Mouse (Mus musculus): ENCODE data around the gene Ptcd3. TPM values are rescaled to one million over a fixed set of nuclear protein-coding genes. Genes with fewer than 3 reads are reported as not detected.

Ptcd3 gene
- polyA plus RNA-seq, 1 experiment: 155 TPM

- Histone ChIP-seq H3K36me3 (ENCODE audit: control insufficient read depth, insufficient read depth, low read length, poor library complexity, severe bottlenecking) (peaks cover 46% of the 10 kb centered on the region), H3K27ac (ENCODE audit: insufficient read depth, low read length) (no peak overlapping the region), H3K9me3 (replicated peaks; ENCODE audit: control insufficient read depth, insufficient read depth, low read length, poor library complexity, severe bottlenecking) (no peaks in the 10 kb centered on the region), H3K27me3 (ENCODE audit: control insufficient read depth, insufficient read depth, low read length, poor library complexity, severe bottlenecking) (no peaks in the 10 kb centered on the region), H3K4me3 (ENCODE audit: low read depth, low read length) (no peak overlapping the region), H3K4me1 (ENCODE audit: control insufficient read depth, insufficient read depth, low read length) (no peaks in the 10 kb centered on the region), H3K9ac (ENCODE audit: low read depth, poor library complexity, severe bottlenecking) (no peak overlapping the region)
- TF ChIP-seq POLR2A (IDR thresholded peaks at IDR 0.05; ENCODE audit: insufficient read depth, low read length): no peak
- no peak for TF ChIP-seq CTCF (IDR thresholded peaks at IDR 0.05; ENCODE audit: low read depth, low read length)
Observed at GRCm38 (mm10) chr6:71940912-71941311, 32.4 kb upstream of the Ptcd3 start.

DNA sequence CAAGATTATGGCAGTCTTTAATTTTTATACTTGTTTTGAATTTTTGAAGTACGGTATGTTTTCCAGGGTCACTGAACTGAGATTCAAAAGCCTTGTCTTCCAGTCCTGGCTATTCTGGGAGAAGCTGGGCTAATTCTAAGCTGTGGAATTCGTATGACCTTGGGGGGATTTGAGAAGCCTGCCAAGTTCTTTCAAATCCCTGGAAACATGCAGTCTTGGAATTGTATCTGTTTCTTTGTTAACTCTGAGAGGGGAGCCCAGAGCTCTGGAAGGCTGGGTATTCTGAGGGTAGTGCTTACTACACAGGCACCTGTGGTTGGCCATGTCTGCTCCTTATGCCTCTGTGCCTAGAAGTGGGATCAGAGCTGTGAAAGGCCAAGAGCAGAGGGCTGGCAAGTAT lies 27.2 kb upstream of the Ptcd3 start:
- H3K9me3 ChIP-seq (replicated peaks; ENCODE audit: control insufficient read depth, insufficient read depth, low read length, poor library complexity, severe bottlenecking): no peaks in the 10 kb centered on the region
- peaks cover 72% of the 10 kb centered on the region for H3K36me3 ChIP-seq (ENCODE audit: control insufficient read depth, insufficient read depth, low read length, poor library complexity, severe bottlenecking)
- H3K4me1 ChIP-seq (ENCODE audit: control insufficient read depth, insufficient read depth, low read length): no peaks in the 10 kb centered on the region
- no peaks in the 10 kb centered on the region for H3K27me3 ChIP-seq (ENCODE audit: control insufficient read depth, insufficient read depth, low read length, poor library complexity, severe bottlenecking)
- no peak overlapping the region for H3K9ac ChIP-seq (ENCODE audit: low read depth, poor library complexity, severe bottlenecking)
- no peak overlapping the region for H3K27ac ChIP-seq (ENCODE audit: insufficient read depth, low read length)
- TF ChIP-seq POLR2A (IDR thresholded peaks at IDR 0.05; ENCODE audit: insufficient read depth, low read length): no peak
- no peak for TF ChIP-seq CTCF (IDR thresholded peaks at IDR 0.05; ENCODE audit: low read depth, low read length)
- TF ChIP-seq EP300 (IDR thresholded peaks at IDR 0.05; ENCODE audit: insufficient read depth, low read depth, low read length): no peak
- no peak overlapping the region for H3K4me3 ChIP-seq (ENCODE audit: low read depth, low read length)

DNA sequence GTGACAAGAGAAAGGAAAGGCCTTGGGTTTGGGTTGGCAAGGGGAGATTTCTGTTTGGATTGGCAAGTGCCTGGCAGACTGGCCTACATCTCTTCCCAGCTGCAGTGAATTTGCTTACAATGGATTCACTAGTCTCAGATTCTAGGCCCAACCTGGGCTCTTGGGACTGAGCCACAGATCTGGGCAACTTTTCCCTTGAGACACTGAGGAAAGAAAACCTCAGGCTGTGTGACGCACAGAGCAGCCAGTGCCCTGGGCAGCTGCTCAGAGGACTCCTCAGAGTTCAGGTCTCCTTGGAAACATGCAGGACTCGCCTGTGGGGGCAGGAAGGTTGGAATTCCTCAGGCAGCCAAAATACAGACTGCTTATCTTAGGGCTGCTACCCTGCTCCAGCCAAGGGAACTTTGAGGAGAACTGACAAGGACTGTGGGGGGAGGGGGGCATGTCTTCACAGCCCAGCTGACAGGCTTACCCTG lies 25.6 kb upstream of the Ptcd3 start:
- Histone ChIP-seq H3K4me3 (ENCODE audit: low read depth, low read length) (no peak overlapping the region), H3K9ac (ENCODE audit: low read depth, poor library complexity, severe bottlenecking) (no peak overlapping the region), H3K27ac (ENCODE audit: insufficient read depth, low read length) (0 out of 2 replicates have a peak overlapping the region, but pooled peaks have one; percentile 6), H3K9me3 (replicated peaks; ENCODE audit: control insufficient read depth, insufficient read depth, low read length, poor library complexity, severe bottlenecking) (no peaks in the 10 kb centered on the region), H3K36me3 (ENCODE audit: control insufficient read depth, insufficient read depth, low read length, poor library complexity, severe bottlenecking) (peaks cover 78% of the 10 kb centered on the region), H3K27me3 (ENCODE audit: control insufficient read depth, insufficient read depth, low read length, poor library complexity, severe bottlenecking) (no peaks in the 10 kb centered on the region), H3K4me1 (ENCODE audit: control insufficient read depth, insufficient read depth, low read length) (no peaks in the 10 kb centered on the region)
- TF ChIP-seq POLR2A (IDR thresholded peaks at IDR 0.05; ENCODE audit: insufficient read depth, low read length): no peak
- TF ChIP-seq CTCF (IDR thresholded peaks at IDR 0.05; ENCODE audit: low read depth, low read length): no peak
- no peak for TF ChIP-seq EP300 (IDR thresholded peaks at IDR 0.05; ENCODE audit: insufficient read depth, low read depth, low read length)

GRCm38 (mm10) chr6:71932347-71932746 lies 23.8 kb upstream of the Ptcd3 start:
- Histone ChIP-seq H3K9me3 (replicated peaks; ENCODE audit: control insufficient read depth, insufficient read depth, low read length, poor library complexity, severe bottlenecking) (no peaks in the 10 kb centered on the region), H3K9ac (ENCODE audit: low read depth, poor library complexity, severe bottlenecking) (no peak overlapping the region), H3K27me3 (ENCODE audit: control insufficient read depth, insufficient read depth, low read length, poor library complexity, severe bottlenecking) (no peaks in the 10 kb centered on the region), H3K4me3 (ENCODE audit: low read depth, low read length) (no peak overlapping the region), H3K36me3 (ENCODE audit: control insufficient read depth, insufficient read depth, low read length, poor library complexity, severe bottlenecking) (peaks cover 71% of the 10 kb centered on the region), H3K27ac (ENCODE audit: insufficient read depth, low read length) (no peak overlapping the region), H3K4me1 (ENCODE audit: control insufficient read depth, insufficient read depth, low read length) (no peaks in the 10 kb centered on the region)
- no peak for TF ChIP-seq CTCF (IDR thresholded peaks at IDR 0.05; ENCODE audit: low read depth, low read length)
- no peak for TF ChIP-seq POLR2A (IDR thresholded peaks at IDR 0.05; ENCODE audit: insufficient read depth, low read length)
- TF ChIP-seq EP300 (IDR thresholded peaks at IDR 0.05; ENCODE audit: insufficient read depth, low read depth, low read length): no peak

DNA sequence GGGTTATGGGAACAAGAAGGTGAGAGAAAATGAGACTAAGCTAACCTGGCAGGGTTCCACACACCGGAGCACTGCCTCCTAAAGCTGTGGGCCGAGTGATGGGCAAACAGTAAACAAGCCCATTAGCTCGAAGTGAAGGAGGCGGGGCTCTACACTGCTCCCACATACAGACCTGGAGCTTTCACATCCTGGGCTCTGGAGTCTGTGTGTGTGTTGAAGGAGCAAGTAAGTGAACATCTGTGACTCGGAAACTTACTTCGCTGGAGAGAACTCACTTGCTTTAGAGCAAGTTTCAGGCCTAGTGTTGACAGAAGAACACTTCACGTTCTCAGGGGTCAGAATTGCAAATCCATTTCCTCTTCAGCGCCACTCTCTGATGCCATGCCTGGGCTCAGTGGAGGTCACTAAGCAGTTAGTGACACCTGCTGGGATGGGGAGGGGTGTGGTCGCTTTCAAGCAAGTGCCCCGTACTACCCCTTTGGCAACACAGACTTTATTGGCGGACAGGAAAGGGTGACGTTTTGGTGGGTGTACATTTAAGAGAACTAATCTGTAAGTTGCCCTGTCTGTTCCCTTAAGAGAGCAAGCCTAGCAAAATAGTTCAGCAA lies 22.4 kb upstream of the Ptcd3 start:
- Histone ChIP-seq H3K9me3 (replicated peaks; ENCODE audit: control insufficient read depth, insufficient read depth, low read length, poor library complexity, severe bottlenecking) (no peaks in the 10 kb centered on the region), H3K9ac (ENCODE audit: low read depth, poor library complexity, severe bottlenecking) (no peak overlapping the region), H3K27ac (ENCODE audit: insufficient read depth, low read length) (no peak overlapping the region), H3K27me3 (ENCODE audit: control insufficient read depth, insufficient read depth, low read length, poor library complexity, severe bottlenecking) (no peaks in the 10 kb centered on the region), H3K4me1 (ENCODE audit: control insufficient read depth, insufficient read depth, low read length) (no peaks in the 10 kb centered on the region), H3K4me3 (ENCODE audit: low read depth, low read length) (no peak overlapping the region), H3K36me3 (ENCODE audit: control insufficient read depth, insufficient read depth, low read length, poor library complexity, severe bottlenecking) (peaks cover 73% of the 10 kb centered on the region)
- TF ChIP-seq POLR2A (IDR thresholded peaks at IDR 0.05; ENCODE audit: insufficient read depth, low read length) (no peak), EP300 (IDR thresholded peaks at IDR 0.05; ENCODE audit: insufficient read depth, low read depth, low read length) (no peak), CTCF (IDR thresholded peaks at IDR 0.05; ENCODE audit: low read depth, low read length) (no peak)

- TF ChIP-seq POLR2A (IDR thresholded peaks at IDR 0.05; ENCODE audit: insufficient read depth, low read length) (no peak), EP300 (IDR thresholded peaks at IDR 0.05; ENCODE audit: insufficient read depth, low read depth, low read length) (no peak), CTCF (IDR thresholded peaks at IDR 0.05; ENCODE audit: low read depth, low read length) (no peak)
- Histone ChIP-seq H3K9me3 (replicated peaks; ENCODE audit: control insufficient read depth, insufficient read depth, low read length, poor library complexity, severe bottlenecking) (no peaks in the 10 kb centered on the region), H3K36me3 (ENCODE audit: control insufficient read depth, insufficient read depth, low read length, poor library complexity, severe bottlenecking) (peaks cover 68% of the 10 kb centered on the region), H3K4me1 (ENCODE audit: control insufficient read depth, insufficient read depth, low read length) (no peaks in the 10 kb centered on the region), H3K27me3 (ENCODE audit: control insufficient read depth, insufficient read depth, low read length, poor library complexity, severe bottlenecking) (no peaks in the 10 kb centered on the region), H3K9ac (ENCODE audit: low read depth, poor library complexity, severe bottlenecking) (no peak overlapping the region), H3K27ac (ENCODE audit: insufficient read depth, low read length) (peak overlapping the region; percentile 21; the same call in 1 of the 2 replicates), H3K4me3 (ENCODE audit: low read depth, low read length) (no peak overlapping the region)
Observed at GRCm38 (mm10) chr6:71930053-71930452, 21.5 kb upstream of the Ptcd3 start.

All from ES-Bruce4 (cell line).